ENCODE assay signal across 20 mouse cellular contexts in genomic region chr15:12911082-12911481, GRCm38 (mm10).
A peak's percentile ranks its signal among the peaks of the same experiment; 100 is the strongest.
DNase-seq lines count a peak whose midpoint lies in the region; ATAC-seq lines count a peak whose summit lies in the region.
"Had no signal": no experiment of that assay in that cellular context is flagged by ENCODE, and none has a peak within 500 bp of the region (broad histone marks: within the 10 kb centered on the region; RNA-seq: fewer than 3 reads in every experiment).

No protein-coding gene starts in this region.

- ATAC-seq in embryonic facial prominence, embryonic 12.5 days (ENCODE audit: insufficient number of reproducible peaks, insufficient read depth, low FRiP score, low TSS enrichment) = 0 out of 2 replicates have a peak, but pooled peaks have one; percentile 15
- peak; percentile 73 for ATAC-seq in kidney, embryonic 16.5 days (ENCODE audit: low FRiP score, low TSS enrichment)
- ATAC-seq in neural tube, embryonic 12.5 days (ENCODE audit: low FRiP score, low read depth) = 0 out of 2 replicates have a peak, but pooled peaks have one; percentile 9
- ATAC-seq in activated CD4-positive, CD25-positive, alpha-beta regulatory T cell, adult 4 months = no peak
- ATAC-seq: CD4-positive, CD25-positive, alpha-beta regulatory T cell, adult 4 months; intestine, embryonic 15.5 days; liver, postnatal 0 days had no signal

- H3K4me3 ChIP-seq in embryonic facial prominence, embryonic 12.5 days = no peak overlapping the region
- H3K4me3 ChIP-seq in embryonic facial prominence, embryonic 10.5 days = no peak overlapping the region
- H3K4me3 ChIP-seq in kidney, embryonic 16.5 days (ENCODE audit: low read length) = no peak overlapping the region
- no peak overlapping the region for H3K4me3 ChIP-seq in neural tube, embryonic 12.5 days
- H3K4me3 ChIP-seq: forebrain, embryonic 12.5 days; gastrocnemius, adult 2 months; heart, embryonic 13.5 days; intestine, embryonic 15.5 days; limb, embryonic 10.5 days had no signal

- H3K27me3 ChIP-seq in embryonic facial prominence, embryonic 12.5 days = no peaks in the 10 kb centered on the region
- H3K27me3 ChIP-seq in embryonic facial prominence, embryonic 10.5 days (replicated peaks; ENCODE audit: low read depth, poor library complexity, severe bottlenecking) = no peaks in the 10 kb centered on the region
- no peaks in the 10 kb centered on the region for H3K27me3 ChIP-seq in kidney, embryonic 16.5 days (ENCODE audit: insufficient read depth, low read length)
- H3K27me3 ChIP-seq in neural tube, embryonic 12.5 days (replicated peaks) = no peaks in the 10 kb centered on the region
- H3K27me3 ChIP-seq: forebrain, embryonic 12.5 days; heart, embryonic 13.5 days; intestine, embryonic 15.5 days had no signal

- H3K36me3 ChIP-seq in embryonic facial prominence, embryonic 12.5 days = peaks cover 48% of the 10 kb centered on the region
- H3K36me3 ChIP-seq in embryonic facial prominence, embryonic 10.5 days (replicated peaks) = peaks cover 94% of the 10 kb centered on the region
- peaks cover 28% of the 10 kb centered on the region for H3K36me3 ChIP-seq in kidney, embryonic 16.5 days (ENCODE audit: insufficient read depth, low read length)
- H3K36me3 ChIP-seq in neural tube, embryonic 12.5 days = peaks cover 40% of the 10 kb centered on the region

- H3K9me3 ChIP-seq in embryonic facial prominence, embryonic 12.5 days = no peaks in the 10 kb centered on the region
- H3K9me3 ChIP-seq in embryonic facial prominence, embryonic 10.5 days = no peaks in the 10 kb centered on the region
- no peaks in the 10 kb centered on the region for H3K9me3 ChIP-seq in kidney, embryonic 16.5 days (ENCODE audit: low read length)
- no peaks in the 10 kb centered on the region for H3K9me3 ChIP-seq in neural tube, embryonic 12.5 days
- H3K9me3 ChIP-seq: forebrain, embryonic 12.5 days; heart, embryonic 13.5 days; intestine, embryonic 15.5 days; limb, embryonic 10.5 days had no signal

- DNase-seq in embryonic facial prominence, embryonic 10.5 days (ENCODE audit: low spot score) = no peak
- no peak for DNase-seq in kidney, adult 9 months
- no peak for DNase-seq in neural tube, embryonic 10.5 days (ENCODE audit: extremely low spot score, low spot score)
- DNase-seq in urinary bladder, postnatal 4 days (ENCODE audit: low spot score in 2 of 2) = no peak
- DNase-seq: adrenal gland, postnatal 14 days; cerebellum, postnatal 25 days; embryo, embryonic 11 days; gastrocnemius, adult 2 months; liver, postnatal 0 days; lung, postnatal 14 days; thymus, postnatal 25 days had no signal

- no peak overlapping the region for H3K9ac ChIP-seq in embryonic facial prominence, embryonic 12.5 days
- no peak overlapping the region for H3K9ac ChIP-seq in kidney, embryonic 16.5 days (replicated peaks; ENCODE audit: low read length)
- no peak overlapping the region for H3K9ac ChIP-seq in neural tube, embryonic 12.5 days
- H3K9ac ChIP-seq: forebrain, embryonic 12.5 days; heart, embryonic 13.5 days; intestine, embryonic 15.5 days; liver, postnatal 0 days had no signal

- H3K4me2 ChIP-seq in embryonic facial prominence, embryonic 12.5 days (replicated peaks) = no peak overlapping the region
- H3K4me2 ChIP-seq in kidney, embryonic 16.5 days (replicated peaks; ENCODE audit: low read depth, low read length) = no peak overlapping the region
- H3K4me2 ChIP-seq in neural tube, embryonic 12.5 days (replicated peaks) = no peak overlapping the region
- H3K4me2 ChIP-seq: forebrain, embryonic 12.5 days; heart, embryonic 13.5 days; intestine, embryonic 15.5 days had no signal

- H3K27ac ChIP-seq in embryonic facial prominence, embryonic 12.5 days = no peak overlapping the region
- H3K27ac ChIP-seq in embryonic facial prominence, embryonic 10.5 days (replicated peaks) = no peak overlapping the region
- no peak overlapping the region for H3K27ac ChIP-seq in kidney, embryonic 16.5 days (ENCODE audit: low read length)
- H3K27ac ChIP-seq in neural tube, embryonic 12.5 days = no peak overlapping the region
- H3K27ac ChIP-seq: forebrain, embryonic 12.5 days; gastrocnemius, adult 2 months; heart, embryonic 13.5 days; intestine, embryonic 15.5 days; limb, embryonic 10.5 days had no signal

- WGBS in embryonic facial prominence, embryonic 12.5 days = 89% methylated on average over 7 of the region's 7 CpGs
- WGBS in embryonic facial prominence, embryonic 10.5 days = 91% methylated on average over 7 of the region's 7 CpGs
- 68% methylated on average over 7 of the region's 7 CpGs for WGBS in kidney, embryonic 16.5 days
- 84% methylated on average over 7 of the region's 7 CpGs for WGBS in neural tube, embryonic 12.5 days

- peaks cover 4% of the 10 kb centered on the region; the same call in 1 of the 2 replicates for H3K4me1 ChIP-seq in embryonic facial prominence, embryonic 12.5 days
- no peaks in the 10 kb centered on the region for H3K4me1 ChIP-seq in embryonic facial prominence, embryonic 10.5 days
- no peaks in the 10 kb centered on the region for H3K4me1 ChIP-seq in kidney, embryonic 16.5 days (ENCODE audit: insufficient read depth, low read length)
- no peaks in the 10 kb centered on the region for H3K4me1 ChIP-seq in neural tube, embryonic 12.5 days
- H3K4me1 ChIP-seq: forebrain, embryonic 12.5 days; intestine, embryonic 15.5 days; limb, embryonic 10.5 days had no signal
